Mouse (Mus musculus): ENCODE measurements around the gene Cmtm5. TPM values are rescaled to one million over a fixed set of nuclear protein-coding genes. Genes with fewer than 3 reads are reported as not detected.

Gene Cmtm5
- not detected in 2 replicates for total RNA-seq (2014; fragmentation: Nextera tagmentation)
- total RNA-seq (2017), result not detected in 2 replicates
- polyA plus RNA-seq (2012), result not detected in 2 replicates

GRCm38 (mm10) chr14:54935904-54936830 lies at the start of gene Cmtm5:
Gene Cmtm5 (plus strand): TSS chr14:54936261.
- Histone ChIP-seq H3K27me3 (ENCODE audit: insufficient read depth, low read length) (peaks cover 33% of the 10 kb centered on the region), H3K36me3 (replicated peaks) (no peaks in the 10 kb centered on the region), H3K4me3 (ENCODE audit: low read depth, low read length) (no peak within 1 kb of the TSS), H3K9me3 (replicated peaks) (no peaks in the 10 kb centered on the region), H3K4me1 (ENCODE audit: insufficient read depth, low read depth, low read length) (no peaks in the 10 kb centered on the region)
- ATAC-seq (ENCODE audit: extremely low read depth, insufficient number of reproducible peaks, low FRiP score, poor library complexity, severe bottlenecking) (no peak), DNase-seq (ENCODE audit: low spot score) (no peak)
- TF ChIP-seq GATA2 (IDR thresholded peaks at IDR 0.05; ENCODE audit: borderline replicate concordance, low read depth, low read length), result no peak
- TF ChIP-seq CTCF (IDR thresholded peaks at IDR 0.05; ENCODE audit: low read depth, low read length), result no peak
- TF ChIP-seq POLR2AphosphoS5 (IDR thresholded peaks at IDR 0.05; ENCODE audit: insufficient replicate concordance, low read depth, low read length), result no peak
- TF ChIP-seq GATA1 (IDR thresholded peaks at IDR 0.05; ENCODE audit: borderline replicate concordance, low read length), result no peak
- no peak for TF ChIP-seq TAL1 (conservative IDR thresholded peaks at IDR 0.05; ENCODE audit: low read depth, low read length)

- Histone ChIP-seq H3K9me3 (replicated peaks) (no peaks in the 10 kb centered on the region), H3K4me3 (ENCODE audit: low read depth, low read length) (peak within 1 kb of the TSS; percentile 80)
Measured at GRCm38 (mm10) chr14:54892200-54892599, 43.9 kb upstream of the Cmtm5 start, which contains the start of gene Pabpn1. Gene Pabpn1 (plus strand): TSS chr14:54892500.

GRCm38 (mm10) chr14:54893651-54894181 lies 42.3 kb upstream of the Cmtm5 start:
- peak; percentile 97 for DNase-seq (ENCODE audit: low spot score)
- Histone ChIP-seq H3K27me3 (ENCODE audit: insufficient read depth, low read length) (no peaks in the 10 kb centered on the region), H3K9me3 (replicated peaks) (no peaks in the 10 kb centered on the region), H3K4me1 (ENCODE audit: insufficient read depth, low read depth, low read length) (peaks cover 37% of the 10 kb centered on the region), H3K36me3 (replicated peaks) (peaks cover 51% of the 10 kb centered on the region), H3K4me3 (ENCODE audit: low read depth, low read length) (peak overlapping the region; percentile 80)
- ATAC-seq (ENCODE audit: extremely low read depth, insufficient number of reproducible peaks, low FRiP score, poor library complexity, severe bottlenecking), result peak; percentile 98
- TF ChIP-seq CTCF (IDR thresholded peaks at IDR 0.05; ENCODE audit: low read depth, low read length) (no peak), GATA1 (IDR thresholded peaks at IDR 0.05; ENCODE audit: borderline replicate concordance, low read length) (no peak), POLR2AphosphoS5 (IDR thresholded peaks at IDR 0.05; ENCODE audit: insufficient replicate concordance, low read depth, low read length) (peak; percentile 50; the same call in 1 of the 2 replicates), GATA2 (IDR thresholded peaks at IDR 0.05; ENCODE audit: borderline replicate concordance, low read depth, low read length) (no peak)

More at GRCm38 (mm10) chr14:54892200-54892599, 43.9 kb upstream of the Cmtm5 start, which contains the start of gene Pabpn1:
- ATAC-seq (ENCODE audit: extremely low read depth, insufficient number of reproducible peaks, low FRiP score, poor library complexity, severe bottlenecking) (no peak), DNase-seq (ENCODE audit: low spot score) (no peak)
- H3K36me3 ChIP-seq (replicated peaks), result peaks cover 43% of the 10 kb centered on the region
- H3K27me3 ChIP-seq (ENCODE audit: insufficient read depth, low read length), result no peaks in the 10 kb centered on the region
- TF ChIP-seq GATA2 (IDR thresholded peaks at IDR 0.05; ENCODE audit: borderline replicate concordance, low read depth, low read length) (no peak), TAL1 (conservative IDR thresholded peaks at IDR 0.05; ENCODE audit: low read depth, low read length) (no peak), CTCF (IDR thresholded peaks at IDR 0.05; ENCODE audit: low read depth, low read length) (no peak), GATA1 (IDR thresholded peaks at IDR 0.05; ENCODE audit: borderline replicate concordance, low read length) (no peak)
- peaks cover 28% of the 10 kb centered on the region for H3K4me1 ChIP-seq (ENCODE audit: insufficient read depth, low read depth, low read length)

- Histone ChIP-seq H3K36me3 (replicated peaks) (peaks cover 56% of the 10 kb centered on the region), H3K27me3 (ENCODE audit: insufficient read depth, low read length) (no peaks in the 10 kb centered on the region), H3K4me1 (ENCODE audit: insufficient read depth, low read depth, low read length) (peaks cover 37% of the 10 kb centered on the region), H3K9me3 (replicated peaks) (no peaks in the 10 kb centered on the region), H3K4me3 (ENCODE audit: low read depth, low read length) (peak overlapping the region; percentile 80)
- DNase-seq (ENCODE audit: low spot score), result peak; percentile 61
- no peak for ATAC-seq (ENCODE audit: extremely low read depth, insufficient number of reproducible peaks, low FRiP score, poor library complexity, severe bottlenecking)
- TF ChIP-seq TAL1 (conservative IDR thresholded peaks at IDR 0.05; ENCODE audit: low read depth, low read length), result no peak
- no peak for TF ChIP-seq GATA1 (IDR thresholded peaks at IDR 0.05; ENCODE audit: borderline replicate concordance, low read length)
- TF ChIP-seq GATA2 (IDR thresholded peaks at IDR 0.05; ENCODE audit: borderline replicate concordance, low read depth, low read length), result no peak
- no peak for TF ChIP-seq CTCF (IDR thresholded peaks at IDR 0.05; ENCODE audit: low read depth, low read length)
- no peak for TF ChIP-seq POLR2AphosphoS5 (IDR thresholded peaks at IDR 0.05; ENCODE audit: insufficient replicate concordance, low read depth, low read length)
Measured at GRCm38 (mm10) chr14:54894296-54895151, 41.5 kb upstream of the Cmtm5 start.

- TF ChIP-seq GATA2 (IDR thresholded peaks at IDR 0.05; ENCODE audit: borderline replicate concordance, low read depth, low read length) (no peak), CTCF (IDR thresholded peaks at IDR 0.05; ENCODE audit: low read depth, low read length) (no peak), GATA1 (IDR thresholded peaks at IDR 0.05; ENCODE audit: borderline replicate concordance, low read length) (no peak), TAL1 (conservative IDR thresholded peaks at IDR 0.05; ENCODE audit: low read depth, low read length) (no peak), POLR2AphosphoS5 (IDR thresholded peaks at IDR 0.05; ENCODE audit: insufficient replicate concordance, low read depth, low read length) (no peak)
- DNase-seq (ENCODE audit: low spot score), result no peak
- Histone ChIP-seq H3K36me3 (replicated peaks) (peaks cover 50% of the 10 kb centered on the region), H3K4me3 (ENCODE audit: low read depth, low read length) (no peak overlapping the region), H3K4me1 (ENCODE audit: insufficient read depth, low read depth, low read length) (peaks cover 36% of the 10 kb centered on the region), H3K27me3 (ENCODE audit: insufficient read depth, low read length) (no peaks in the 10 kb centered on the region), H3K9me3 (replicated peaks) (no peaks in the 10 kb centered on the region)
- no peak for ATAC-seq (ENCODE audit: extremely low read depth, insufficient number of reproducible peaks, low FRiP score, poor library complexity, severe bottlenecking)
Measured at GRCm38 (mm10) chr14:54897445-54897844, 38.6 kb upstream of the Cmtm5 start.
